Mouse (Mus musculus) left cerebral cortex, adult 11 months (tissue): Measurements from ENCODE around the gene Plekha1.

Source experiments
- DNase-seq: peaks from one replicate; pipeline ENCODE4 v3.0.0; 2022; ENCODE audit warnings: low spot score

Gene Plekha1

GRCm38 (mm10) chr7:130865613-130866591 lies at the start of gene Plekha1:
Gene Plekha1, plus strand, starts transcription at chr7:130865756.
- DNase-seq = peak; percentile 99

GRCm38 (mm10) chr7:130816243-130816642 lies 49.3 kb upstream of the Plekha1 start:
- DNase-seq = no peak

GRCm38 (mm10) chr7:130818813-130819212 lies 46.7 kb upstream of the Plekha1 start:
- no peak for DNase-seq

- DNase-seq = peak; percentile 72
Observed at GRCm38 (mm10) chr7:130819624-130820023, 45.9 kb upstream of the Plekha1 start.

- no peak for DNase-seq
Observed at GRCm38 (mm10) chr7:130823992-130824391, 41.6 kb upstream of the Plekha1 start.

- DNase-seq = no peak
Observed at GRCm38 (mm10) chr7:130826343-130826742, 39.2 kb upstream of the Plekha1 start.

- no peak for DNase-seq
Observed at GRCm38 (mm10) chr7:130827431-130827830, 38.1 kb upstream of the Plekha1 start.

GRCm38 (mm10) chr7:130827844-130828403 lies 37.6 kb upstream of the Plekha1 start:
- DNase-seq = no peak

- no peak for DNase-seq
Observed at GRCm38 (mm10) chr7:130828475-130828874, 37.1 kb upstream of the Plekha1 start.

- no peak for DNase-seq
Observed at GRCm38 (mm10) chr7:130831586-130831985, 34.0 kb upstream of the Plekha1 start.

GRCm38 (mm10) chr7:130834299-130834698 lies 31.3 kb upstream of the Plekha1 start:
- DNase-seq = no peak

GRCm38 (mm10) chr7:130834958-130835861 lies 30.3 kb upstream of the Plekha1 start:
- DNase-seq = no peak

GRCm38 (mm10) chr7:130836066-130836465 lies 29.5 kb upstream of the Plekha1 start:
- no peak for DNase-seq

- DNase-seq = no peak
Observed at GRCm38 (mm10) chr7:130837941-130838657, 27.5 kb upstream of the Plekha1 start.

GRCm38 (mm10) chr7:130838658-130839025 lies 26.9 kb upstream of the Plekha1 start:
- no peak for DNase-seq

- DNase-seq = no peak
Observed at GRCm38 (mm10) chr7:130839380-130840100, 26.0 kb upstream of the Plekha1 start.

- no peak for DNase-seq
Observed at GRCm38 (mm10) chr7:130847164-130847718, 18.3 kb upstream of the Plekha1 start.

GRCm38 (mm10) chr7:130854684-130855292 lies 10.8 kb upstream of the Plekha1 start:
- DNase-seq = no peak

- no peak for DNase-seq
Observed at GRCm38 (mm10) chr7:130855681-130856080, 9.9 kb upstream of the Plekha1 start.

- DNase-seq = no peak
Observed at GRCm38 (mm10) chr7:130857973-130858372, 7.6 kb upstream of the Plekha1 start.
